Mouse (Mus musculus) heart, adult 2 months (tissue): ENCODE data around the gene Avpr1b.

Experiments
- CTCF ChIP-seq: fragments of 200-600 bp; IDR thresholded peaks from 2 replicates; pipeline ENCODE4 v1.8.1; 2022; ENCODE audit warnings: antibody characterized with exemption, mild to moderate bottlenecking, moderate library complexity
- POLR2A ChIP-seq: fragments of 200-500 bp; IDR thresholded peaks from 2 replicates; pipeline ENCODE4 v1.6.1; 2011; ENCODE audit warnings: mild to moderate bottlenecking, low read depth, low read length, control low read depth; ENCODE audit not compliant: insufficient read depth

- TF ChIP-seq CTCF = no peak
- TF ChIP-seq POLR2A = no peak
Observed at GRCm38 (mm10) chr1:131623644-131624043, 24.6 kb downstream of the Avpr1b start.
